ENCODE assay signal across 8 mouse cellular contexts in the genomic region with DNA sequence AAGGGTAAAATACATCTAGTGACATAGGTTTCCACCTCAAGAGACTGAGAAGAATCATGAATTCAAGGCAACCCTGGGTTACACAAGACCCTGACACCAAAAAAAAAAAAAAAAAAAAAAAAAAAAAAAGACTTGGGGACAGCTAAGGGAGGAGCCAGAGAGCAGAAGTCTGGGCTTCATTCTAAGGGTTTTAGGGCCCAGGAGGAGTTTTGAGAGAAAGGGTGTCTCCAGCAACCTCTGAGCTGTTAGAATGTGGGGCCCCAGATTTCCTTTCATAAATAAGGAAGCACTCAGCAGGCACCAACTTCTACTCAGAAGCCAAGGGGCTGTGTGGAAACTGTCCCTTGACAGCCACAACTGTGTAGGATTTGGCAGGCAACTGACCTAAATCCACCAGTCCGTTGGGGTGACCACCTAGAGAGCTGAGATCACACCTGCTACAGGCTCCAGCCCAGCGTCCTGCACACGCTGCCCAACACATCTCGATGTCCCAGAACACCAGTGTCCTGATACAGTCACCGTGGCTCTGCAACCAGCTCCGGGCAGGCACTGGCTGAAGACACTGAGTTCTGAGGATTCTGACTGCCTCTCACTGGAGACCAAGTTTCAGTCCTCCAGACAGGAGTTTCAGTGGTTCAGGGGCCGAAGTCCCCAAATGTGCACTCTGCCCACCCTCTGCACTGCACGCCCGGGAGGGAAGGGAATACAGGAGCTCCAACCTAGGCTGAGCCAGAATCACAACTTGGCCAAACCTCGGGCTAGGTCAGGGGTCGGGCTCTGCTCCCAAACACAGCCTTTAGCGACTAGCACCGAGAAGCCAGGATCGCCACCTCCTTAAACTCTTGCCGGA. TPM values are rescaled to one million over a fixed set of nuclear protein-coding genes. Genes with fewer than 3 reads are reported as not detected.
DNase-seq lines count a peak whose midpoint lies in the region; ATAC-seq and TF ChIP-seq lines count a peak whose summit lies in the region.

No protein-coding gene starts in this region.

- peak overlapping the region; percentile 94 for H3K9ac ChIP-seq in CH12.LX (ENCODE audit: insufficient read depth, low read depth)
- H3K9ac ChIP-seq in embryonic facial prominence, embryonic 13.5 days: peak overlapping the region; percentile 93
- H3K9ac ChIP-seq in hindbrain, embryonic 15.5 days: peak overlapping the region; percentile 88
- H3K9ac ChIP-seq in liver, adult 2 months (ENCODE audit: low read depth, low read length): peak overlapping the region; percentile 95

- peak overlapping the region; percentile 83 to 97 (median 84) for H3K4me3 ChIP-seq in CH12.LX (replicated peaks in 1 of 3; ENCODE audit: low read depth in 2 of 3, low read length in 2 of 3, poor library complexity in 1 of 3)
- peak overlapping the region; percentile 89 for H3K4me3 ChIP-seq in embryonic facial prominence, embryonic 13.5 days
- peak overlapping the region; percentile 95 for H3K4me3 ChIP-seq in hindbrain, embryonic 15.5 days
- H3K4me3 ChIP-seq in liver, adult 2 months (ENCODE audit: insufficient read depth, low read depth, low read length): peak overlapping the region; percentile 82
- H3K4me3 ChIP-seq in myocyte: peak overlapping the region; percentile 94

- peaks cover 0 to 3% of the 10 kb centered on the region in 2 experiments for H3K36me3 ChIP-seq in CH12.LX (replicated peaks in 1 of 2; ENCODE audit: control insufficient read depth in 1 of 2, insufficient read depth in 1 of 2, low read length in 1 of 2)
- no peaks in the 10 kb centered on the region for H3K36me3 ChIP-seq in embryonic facial prominence, embryonic 13.5 days
- no peaks in the 10 kb centered on the region for H3K36me3 ChIP-seq in hindbrain, embryonic 15.5 days
- no peaks in the 10 kb centered on the region for H3K36me3 ChIP-seq in liver, adult 2 months (ENCODE audit: control insufficient read depth, insufficient read depth, low read length)
- no peaks in the 10 kb centered on the region for H3K36me3 ChIP-seq in myocyte (ENCODE audit: control insufficient read depth, insufficient read depth)

- no peak for TF ChIP-seq EP300 in CH12.LX (IDR thresholded peaks at IDR 0.05; ENCODE audit: low read length)

- TF ChIP-seq POLR2A in CH12.LX (IDR thresholded peaks at IDR 0.05; ENCODE audit: low read depth, low read length) (no peak), myocyte (IDR thresholded peaks at IDR 0.05; ENCODE audit: insufficient read length, low read depth) (no peak)
- TF ChIP-seq POLR2A in liver, adult 2 months (IDR thresholded peaks at IDR 0.05; ENCODE audit: extremely low read depth, insufficient read depth, low read length): no peak

- H3K79me2 ChIP-seq in CH12.LX (replicated peaks; ENCODE audit: control insufficient read depth, extremely low read depth, insufficient read depth, poor library complexity, severe bottlenecking) (peaks cover 31% of the 10 kb centered on the region), myocyte (ENCODE audit: control insufficient read depth, insufficient read depth) (peaks cover 43% of the 10 kb centered on the region)
- peaks cover 26% of the 10 kb centered on the region; the same call in 1 of the 2 replicates for H3K79me2 ChIP-seq in liver, adult 2 months (ENCODE audit: control insufficient read depth, insufficient read depth, low read length)

- dilution Hi-C loops in CH12.LX (cut with MboI; ENCODE audit: extremely low pct_ligation_motif_present, extremely low pct_unique_long_range_greater_than_20kb, low sequenced_read_pairs): no loop called here

- H3K4me1 ChIP-seq in CH12.LX (ENCODE audit: control insufficient read depth in 1 of 2, insufficient read depth in 2 of 2): peaks cover 23 to 61% of the 10 kb centered on the region in 2 experiments
- H3K4me1 ChIP-seq in embryonic facial prominence, embryonic 13.5 days: peaks cover 47% of the 10 kb centered on the region
- H3K4me1 ChIP-seq in hindbrain, embryonic 15.5 days (replicated peaks): peaks cover 40% of the 10 kb centered on the region
- peaks cover 27% of the 10 kb centered on the region for H3K4me1 ChIP-seq in liver, adult 2 months (ENCODE audit: control insufficient read depth, insufficient read depth, low read length)

- H3ac ChIP-seq in myocyte (ENCODE audit: control insufficient read depth, insufficient read length): peak overlapping the region; percentile 83

- no peak for DNase-seq in cerebellum, adult 11 months
- DNase-seq in CH12.LX (ENCODE audit: extremely low read depth): no peak
- peak; percentile 80 for DNase-seq in liver, adult 2 months (ENCODE audit: extremely low read depth, low read depth, low spot score)
- no peak for DNase-seq in layer of hippocampus, adult 9-10 months (ENCODE audit: low spot score)

- TF ChIP-seq RAD21 in CH12.LX (IDR thresholded peaks at IDR 0.05; ENCODE audit: low read depth, low read length): no peak

- no peak for TF ChIP-seq CTCF in CH12.LX (conservative IDR thresholded peaks at IDR 0.05 in 1 of 2, IDR thresholded peaks at IDR 0.05 in 1 of 2; ENCODE audit: low read depth in 2 of 2, low read length in 2 of 2)
- TF ChIP-seq CTCF in liver, adult 2 months (IDR thresholded peaks at IDR 0.05; ENCODE audit: low read depth, low read length): no peak

- H3K9me3 ChIP-seq in CH12.LX (replicated peaks; ENCODE audit: low read length): no peaks in the 10 kb centered on the region
- no peaks in the 10 kb centered on the region for H3K9me3 ChIP-seq in embryonic facial prominence, embryonic 13.5 days
- no peaks in the 10 kb centered on the region for H3K9me3 ChIP-seq in hindbrain, embryonic 15.5 days

- in situ Hi-C loops in CH12.LX (cut with MboI; ENCODE audit: low pct_ligation_motif_present, low pct_unique_long_range_greater_than_20kb, low sequenced_read_pairs): no loop called here

- ATAC-seq in cerebellum, adult (ENCODE audit: insufficient number of reproducible peaks, low FRiP score, low TSS enrichment): 0 out of 2 replicates have a peak, but pooled peaks have one; percentile 2
- 0 out of 2 replicates have a peak, but pooled peaks have one; percentile 0 for ATAC-seq in embryonic facial prominence, embryonic 13.5 days (ENCODE audit: insufficient number of reproducible peaks, insufficient read depth, low FRiP score, low TSS enrichment, low read depth)
- no peak; the same call in 1 of the 2 replicates for ATAC-seq in hindbrain, embryonic 15.5 days (ENCODE audit: low FRiP score, low read depth)

- H3K27me3 ChIP-seq in CH12.LX (replicated peaks) (no peaks in the 10 kb centered on the region), myocyte (ENCODE audit: control insufficient read depth, insufficient read depth, insufficient read length) (no peaks in the 10 kb centered on the region)
- H3K27me3 ChIP-seq in embryonic facial prominence, embryonic 13.5 days: no peaks in the 10 kb centered on the region
- H3K27me3 ChIP-seq in hindbrain, embryonic 15.5 days: no peaks in the 10 kb centered on the region
- no peaks in the 10 kb centered on the region for H3K27me3 ChIP-seq in liver, adult 2 months (ENCODE audit: control insufficient read depth, insufficient read depth, low read length)

- no peak overlapping the region; the same call in 1 of the 2 replicates for H3K27ac ChIP-seq in CH12.LX (ENCODE audit: insufficient read depth, low read depth)
- H3K27ac ChIP-seq in embryonic facial prominence, embryonic 13.5 days: peak overlapping the region; percentile 88
- peak overlapping the region; percentile 88 for H3K27ac ChIP-seq in hindbrain, embryonic 15.5 days (replicated peaks)
- H3K27ac ChIP-seq in liver, adult 2 months (replicated peaks; ENCODE audit: insufficient read depth, low read depth, low read length): peak overlapping the region; percentile 83

- under 1% methylated on average over 15 of the region's 15 CpGs for WGBS in embryonic facial prominence, embryonic 13.5 days
- 2% methylated on average over 15 of the region's 15 CpGs for WGBS in hindbrain, embryonic 15.5 days
- WGBS in liver, adult 2 months: under 1% methylated on average over 15 of the region's 15 CpGs

- H3K4me2 ChIP-seq in CH12.LX (ENCODE audit: insufficient read depth, low read depth, poor library complexity, severe bottlenecking): peak overlapping the region; percentile 64
- H3K4me2 ChIP-seq in embryonic facial prominence, embryonic 13.5 days: peak overlapping the region; percentile 88
- peak overlapping the region; percentile 81 for H3K4me2 ChIP-seq in hindbrain, embryonic 15.5 days
- peak overlapping the region; percentile 84 for H3K4me2 ChIP-seq in myocyte (ENCODE audit: low read depth)

TF ChIP-seq in CH12.LX, 34 proteins besides CTCF, POLR2A, EP300 and RAD21 (continues in another document):
- no peak for TF ChIP-seq GABPA (IDR thresholded peaks at IDR 0.05; ENCODE audit: insufficient replicate concordance, low read depth, low read length)
- TF ChIP-seq MAX (IDR thresholded peaks at IDR 0.05; ENCODE audit: low read length): no peak
- TF ChIP-seq POLR2AphosphoS2 (IDR thresholded peaks at IDR 0.05; ENCODE audit: low read depth, low read length): no peak
- TF ChIP-seq CHD1 (IDR thresholded peaks at IDR 0.05; ENCODE audit: low read depth, low read length): 0 out of 2 replicates have a peak, but pooled peaks have one; percentile 29

TF ChIP-seq in myocyte, 11 proteins besides CTCF, POLR2A, EP300 and RAD21:
- TF ChIP-seq MYOD1 (IDR thresholded peaks at IDR 0.05; ENCODE audit: control insufficient read depth in 1 of 3, insufficient read length in 2 of 3, low read depth in 2 of 3): peak in 2 of 3 experiments; percentile 10 to 32
- TF ChIP-seq MYOG (IDR thresholded peaks at IDR 0.05; ENCODE audit: control insufficient read depth in 1 of 3, insufficient read depth in 1 of 3, insufficient read length in 2 of 3, low read depth in 2 of 3): peak in 1 of 3 experiments; percentile 56
- no peak for TF ChIP-seq E2F4 (IDR thresholded peaks at IDR 0.05; ENCODE audit: insufficient read depth)
- TF ChIP-seq MAX (IDR thresholded peaks at IDR 0.05; ENCODE audit: low read depth): no peak

RNA-seq across cellular contexts. Expression of a gene that starts 0.9 kb away (rescaled TPM):
- total RNA-seq in CH12.LX (2012; rRNA removed) (14.9 and 16.1 TPM in 2 replicates), CH12.LX (2014; rRNA removed) (10.6 and 11.6 TPM in 2 replicates)
- polyA plus RNA-seq in CH12.LX (2012; ENCODE audit: insufficient read length, low read depth) (17.8 and 19.1 TPM in 2 replicates), myocyte (2012; fragmentation: generic; extraction: Trizol) (90.6 TPM)
- 87.6 and 91.1 TPM in 2 replicates for polyA plus RNA-seq in embryonic facial prominence, embryonic 13.5 days (2015; fragmentation: Nextera tagmentation; extraction: Ambion mirVana)
- 61.1 and 61.7 TPM in 2 replicates for polyA plus RNA-seq in hindbrain, embryonic 15.5 days (2015; fragmentation: Nextera tagmentation; extraction: Ambion mirVana)
- total RNA-seq in liver, adult 2 months (2014; rRNA removed): 13.3 and 15.4 TPM in 2 replicates
- 28.5 and 30.4 TPM in 2 replicates for polyA plus RNA-seq in liver, adult 2 months (2012; rRNA removed)

RNA-seq across cellular contexts. Expression of a gene that starts 47.9 kb away (rescaled TPM):
- total RNA-seq in CH12.LX (2012; rRNA removed): 15.6 and 17.1 TPM in 2 replicates
- total RNA-seq in CH12.LX (2014; rRNA removed): 11.6 and 12.0 TPM in 2 replicates
- 12.3 and 14.1 TPM in 2 replicates for polyA plus RNA-seq in CH12.LX (2012; ENCODE audit: insufficient read length, low read depth)
- polyA plus RNA-seq in embryonic facial prominence, embryonic 13.5 days (2015; fragmentation: Nextera tagmentation; extraction: Ambion mirVana): 99.4 and 119 TPM in 2 replicates
- 92.1 and 107 TPM in 2 replicates for polyA plus RNA-seq in hindbrain, embryonic 15.5 days (2015; fragmentation: Nextera tagmentation; extraction: Ambion mirVana)
- 63.2 and 66.3 TPM in 2 replicates for total RNA-seq in liver, adult 2 months (2014; rRNA removed)
- 25.5 and 42.2 TPM in 2 replicates for polyA plus RNA-seq in liver, adult 2 months (2012; rRNA removed)
- polyA plus RNA-seq in myocyte (2012; fragmentation: generic; extraction: Trizol): 1.8 TPM
